Mouse (Mus musculus): Measurements from ENCODE around the gene Cdhr3.
"Not testable (repeated sequence)": the region's sequence is repeated elsewhere in the genome, so short reads cannot be mapped to it uniquely, and the experiment has no call there.

The Cdhr3 gene

DNA sequence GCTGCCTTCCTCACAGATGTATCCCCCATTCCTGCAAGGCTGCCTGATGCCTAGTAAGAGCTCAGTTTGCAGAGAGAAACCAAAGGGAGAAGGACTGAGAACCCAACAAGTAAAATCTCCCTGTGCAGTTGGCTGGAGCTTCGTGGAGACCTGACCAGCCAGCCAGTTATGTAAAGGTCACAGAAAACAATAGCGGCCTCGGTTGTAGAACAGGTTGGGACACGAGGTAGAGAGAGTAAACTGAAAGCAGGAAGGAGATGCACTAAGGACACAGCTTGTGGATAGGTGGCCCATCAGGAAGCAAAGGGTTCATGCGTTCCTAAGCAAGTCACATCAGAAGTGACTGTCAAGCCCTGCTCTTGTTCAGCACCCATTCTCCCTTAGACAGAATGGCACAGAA is 86.8 kb downstream of the Cdhr3 start:
- no peak for DNase-seq (ENCODE audit: low spot score in 2 of 2)

GRCm38 (mm10) chr12:33003339-33003965 is 89.2 kb downstream of the Cdhr3 start:
- DNase-seq (ENCODE audit: low spot score in 2 of 2) = no peak

DNA sequence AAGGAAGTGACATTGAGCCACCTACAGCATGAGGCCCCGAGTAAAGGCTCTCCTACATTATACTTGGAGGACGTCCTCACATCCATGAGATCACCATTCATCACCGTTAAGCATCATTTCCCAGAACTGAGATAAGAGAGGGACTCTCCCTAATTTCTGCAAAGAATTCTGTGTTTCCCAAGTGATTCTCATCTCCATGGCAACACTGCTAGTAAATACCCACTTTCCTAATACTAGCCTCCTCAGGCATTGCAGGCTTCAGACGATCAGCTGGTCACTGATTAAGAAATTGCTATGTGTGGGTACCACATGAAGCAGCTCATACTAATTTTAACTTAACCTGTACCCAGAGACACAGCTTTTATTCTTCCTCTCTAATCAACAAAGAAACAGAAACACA is 92.3 kb downstream of the Cdhr3 start:
- DNase-seq (ENCODE audit: low spot score in 2 of 2) = no peak

- DNase-seq (ENCODE audit: low spot score in 2 of 2) = not testable (repeated sequence)
These were observed 92.9 kb downstream of the Cdhr3 start for GRCm38 (mm10) chr12:32999778-33000177.

DNA sequence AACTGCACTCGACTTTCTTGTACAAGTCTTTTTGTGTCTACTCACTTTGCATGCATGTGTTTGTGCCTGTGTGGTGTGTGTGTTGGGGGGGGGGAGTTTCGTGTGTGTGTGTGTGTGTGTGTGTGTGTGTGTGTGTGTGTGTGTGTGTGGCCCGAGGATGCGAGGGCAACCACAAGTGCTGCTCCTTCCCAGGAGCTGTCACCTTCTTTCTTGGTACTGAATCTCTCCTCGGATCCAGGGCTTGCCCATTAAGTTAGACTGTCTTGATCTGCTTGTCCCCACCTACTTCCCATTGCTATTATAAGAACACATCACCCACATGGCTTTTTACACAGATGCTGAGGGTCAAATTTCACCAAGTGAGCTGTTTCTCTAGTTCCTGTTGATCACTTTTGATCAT is 93.9 kb downstream of the Cdhr3 start:
- DNase-seq (ENCODE audit: low spot score in 2 of 2) = no peak

DNA sequence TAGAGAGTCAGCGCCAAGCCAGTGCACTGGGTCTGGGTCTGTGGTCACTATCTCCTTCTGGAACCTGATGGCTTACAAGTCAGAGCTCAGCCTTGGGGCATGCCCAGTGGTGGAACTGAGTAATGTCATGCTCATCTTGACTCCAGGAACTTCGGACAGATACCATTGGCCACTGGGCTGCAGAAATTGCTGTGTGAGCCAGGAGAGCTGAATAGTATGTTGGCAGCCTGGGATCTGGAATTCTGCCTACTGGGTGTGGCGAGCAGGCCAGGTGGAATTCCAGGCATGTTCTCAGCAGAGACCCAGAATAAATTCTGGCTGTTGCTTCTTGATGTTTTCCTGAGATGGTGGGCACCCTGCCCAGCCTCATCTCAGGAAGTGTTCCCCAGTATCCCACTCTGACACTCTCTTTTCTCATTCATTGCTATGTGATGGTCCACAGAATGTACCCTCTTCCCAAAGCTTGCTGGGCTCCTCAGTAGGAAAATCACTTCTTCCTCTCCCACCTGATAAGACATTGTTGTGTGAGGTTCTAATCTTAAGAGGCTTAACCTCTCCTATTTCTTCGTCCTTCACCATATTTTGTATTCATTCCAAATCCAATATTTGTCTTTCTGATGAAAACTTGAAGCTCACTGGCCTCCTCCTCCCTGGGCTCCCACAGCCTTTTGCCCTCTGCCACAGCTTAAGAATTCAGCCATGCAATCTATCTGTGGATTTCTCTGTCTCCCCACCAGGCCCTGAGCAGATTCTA is 97.4 kb downstream of the Cdhr3 start:
- DNase-seq (ENCODE audit: low spot score in 2 of 2) = no peak

DNA sequence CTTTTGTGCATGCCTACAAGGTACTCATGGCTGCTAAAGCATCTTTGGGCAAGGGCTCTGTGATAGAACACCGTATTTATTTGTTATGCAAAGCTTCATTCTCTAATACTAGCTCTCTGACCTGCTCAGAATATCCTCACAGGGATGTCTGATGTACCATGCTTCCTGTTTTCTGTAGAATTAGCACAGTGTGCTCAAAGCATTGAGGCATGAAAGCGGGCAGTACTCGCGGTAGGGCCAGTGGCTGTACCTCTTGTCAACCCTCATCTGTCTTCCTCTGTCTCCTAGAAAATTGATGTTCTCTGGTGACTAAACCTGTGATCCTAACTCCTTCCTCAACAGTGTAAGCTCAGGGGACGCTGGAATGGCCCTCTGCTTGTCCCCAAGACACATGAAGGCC is 98.6 kb downstream of the Cdhr3 start:
- DNase-seq (ENCODE audit: low spot score in 2 of 2) = no peak

DNA sequence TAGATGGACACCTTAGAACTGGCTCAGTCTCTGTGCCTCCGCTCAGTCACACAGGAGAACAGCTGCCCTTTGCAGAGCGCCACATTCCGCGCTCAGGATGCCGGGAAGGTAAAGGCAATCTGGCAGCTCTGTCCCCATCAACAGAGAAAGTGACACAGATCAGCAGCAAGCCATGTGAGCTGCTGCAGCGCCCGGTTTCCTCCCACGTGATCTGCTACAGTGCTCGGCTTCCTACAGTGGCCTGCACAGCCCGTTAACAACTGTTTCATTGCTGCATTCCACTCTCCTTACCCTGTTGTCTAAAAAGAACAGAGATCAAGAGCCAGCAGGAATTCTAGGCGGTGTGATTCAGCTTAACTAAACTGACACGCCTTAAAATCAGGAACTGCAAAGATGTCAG is 102.9 kb downstream of the Cdhr3 start:
- DNase-seq (ENCODE audit: low spot score in 2 of 2) = no peak

DNA sequence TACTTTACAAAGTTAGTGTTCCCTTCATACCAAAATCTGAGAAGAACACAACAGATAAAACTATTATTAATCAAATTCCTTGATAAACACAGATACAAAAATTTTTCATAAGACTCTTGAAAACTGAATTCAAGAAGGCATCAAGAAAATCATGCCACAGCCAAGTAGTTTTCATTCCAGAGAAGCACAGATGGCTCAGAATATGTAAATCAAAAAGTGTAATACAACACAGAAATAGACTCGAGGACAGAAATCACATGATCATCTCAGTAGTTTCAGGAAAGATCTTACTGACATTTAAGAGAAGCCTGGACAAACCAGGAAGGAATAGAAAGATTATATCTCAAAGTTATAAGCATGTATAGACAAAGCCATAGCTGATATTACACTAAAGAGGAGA is 106.4 kb downstream of the Cdhr3 start:
- no peak for DNase-seq (ENCODE audit: low spot score in 2 of 2)
